Mouse (Mus musculus) midbrain, postnatal 0 days (tissue): Measurements from ENCODE around the gene Gramd1a. TPM values are rescaled to one million over a fixed set of nuclear protein-coding genes. Genes with fewer than 3 reads are reported as not detected.

Experiments
- ATAC-seq: fragments of 200-750 bp; cut with Nextera tagmentation; 2 replicates; pipeline ENCODE4 v1.8.0; 2017; ENCODE audit warnings: moderate number of reproducible peaks, mild to moderate bottlenecking, moderate TSS enrichment, moderate library complexity; ENCODE audit not compliant: low FRiP score
- DNase-seq: peaks from one replicate; pipeline ENCODE4 v3.0.0-alpha.2; 2015; ENCODE audit warnings: low spot score
- H3K27ac ChIP-seq: fragments of 300-500 bp; sonication (generic); 2 replicates; pipeline ENCODE4 v1.5.1; 2014; ENCODE audit warnings: low read depth, mild to moderate bottlenecking, low read length, mixed read lengths
- H3K27me3 ChIP-seq: fragments of 300-500 bp; sonication (generic); 2 replicates; pipeline ENCODE4 v1.6.1; 2014; ENCODE audit warnings: low read length, control low read depth, mixed read lengths; ENCODE audit not compliant: insufficient read depth
- H3K36me3 ChIP-seq: fragments of 300-500 bp; sonication (generic); 2 replicates; pipeline ENCODE4 v1.6.1; 2014; ENCODE audit warnings: low read length, control low read depth, mixed read lengths; ENCODE audit not compliant: insufficient read depth
- H3K4me1 ChIP-seq: fragments of 300-500 bp; sonication (generic); 2 replicates; pipeline ENCODE4 v1.6.1; 2014; ENCODE audit warnings: mild to moderate bottlenecking, control low read depth, antibody characterized with exemption, low read length, mixed read lengths; ENCODE audit not compliant: insufficient read depth
- H3K4me2 ChIP-seq: fragments of 300-500 bp; sonication (generic); 2 replicates; pipeline ENCODE4 v1.6.1; 2014; ENCODE audit warnings: low read depth, mild to moderate bottlenecking, low read length, mixed read lengths; ENCODE audit not compliant: poor library complexity, severe bottlenecking
- H3K4me3 ChIP-seq: fragments of 300-500 bp; sonication (generic); 2 replicates; pipeline ENCODE4 v1.5.1; 2014; ENCODE audit warnings: low read depth, mild to moderate bottlenecking, low read length, moderate library complexity
- H3K9ac ChIP-seq: fragments of 300-500 bp; sonication (generic); replicated peaks from 2 replicates; pipeline ENCODE4 v1.6.1; 2014; ENCODE audit warnings: mild to moderate bottlenecking, low read length, moderate library complexity, mixed read lengths; ENCODE audit not compliant: poor library complexity, severe bottlenecking
- H3K9me3 ChIP-seq: fragments of 300-500 bp; sonication (generic); 2 replicates; pipeline ENCODE4 v1.6.1; 2016; ENCODE audit warnings: low read length, control low read depth
- CTCF ChIP-seq: IDR thresholded peaks from 2 replicates; pipeline ENCODE4 v1.5.1; 2016; ENCODE audit warnings: antibody characterized with exemption, mild to moderate bottlenecking
- WGBS: fragments of 180-500 bp; shearing (Covaris S2); extraction: QIAGEN DNeasy Blood & Tissue Kit; methylation state at CpG from one replicate; pipeline ENCODE4 v1.1.7; 2014; 5-methylcytosine and 5-hydroxymethylcytosine counted together
- polyA plus RNA-seq: library from polyadenylated mRNA; unstranded; fragments of >200 nt; fragmentation: Nextera tagmentation; extraction: Ambion mirVana; gene quantifications from 2 replicates; pipeline ENCODE4 v1.2.1, GENCODE M21; 2015
- total RNA-seq: library from RNA; depleted of rRNA; stranded (reverse); fragments of >200 nt; gene quantifications from 2 replicates; pipeline ENCODE4 v1.2.3, GENCODE M21; 2014

The Gramd1a gene
- total and polyA plus RNA-seq, 2 experiments from 2014 or later = 160 to 270 TPM

DNA sequence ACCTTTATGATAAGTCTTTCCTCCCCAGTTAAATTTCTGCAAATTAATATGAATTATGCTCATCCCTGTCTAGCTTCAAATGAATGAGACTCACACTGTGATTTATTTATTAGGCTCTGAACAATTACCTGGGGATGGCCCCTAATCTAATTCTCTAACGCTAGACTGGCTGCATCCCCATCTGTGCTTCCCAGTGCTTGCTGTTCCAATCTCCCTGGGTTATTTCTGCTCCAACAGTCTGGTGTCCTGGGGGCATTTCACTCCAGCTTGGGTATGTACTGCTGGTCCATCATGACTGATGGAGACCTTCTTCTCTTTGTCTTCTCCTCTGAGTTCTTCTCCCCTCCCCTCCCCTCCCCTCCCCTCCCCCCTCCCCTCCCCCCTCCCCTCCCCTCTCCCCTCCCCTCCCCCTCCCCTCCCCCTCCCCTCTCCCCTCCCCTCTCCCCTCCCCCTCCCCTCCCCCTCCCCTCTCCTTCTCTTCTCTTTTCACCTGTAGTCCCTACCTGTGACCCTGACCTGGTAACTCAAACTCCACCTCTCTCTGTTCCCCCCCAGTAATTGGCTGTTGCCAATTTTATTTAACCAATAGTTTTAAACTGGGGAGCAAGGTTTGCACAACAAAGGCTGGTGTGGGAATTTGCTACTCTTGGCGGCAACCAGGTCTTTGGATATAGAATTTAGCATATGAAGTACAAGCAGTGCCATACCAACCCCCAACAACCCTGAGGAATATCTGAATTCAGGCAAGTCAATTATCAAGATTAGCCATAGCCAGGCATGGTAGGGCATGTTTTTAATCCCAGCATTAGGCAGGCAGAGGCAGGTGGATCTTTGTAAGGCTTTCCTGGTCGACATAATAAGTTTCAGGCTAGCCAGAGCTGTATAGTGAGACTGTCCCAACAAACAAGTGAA, 8.2 kb upstream of the Gramd1a start:
- Histone ChIP-seq H3K36me3 (no peaks in the 10 kb centered on the region), H3K4me1 (no peaks in the 10 kb centered on the region), H3K9me3 (no peaks in the 10 kb centered on the region), H3K9ac (no peak overlapping the region), H3K4me2 (no peak overlapping the region), H3K27ac (no peak overlapping the region), H3K27me3 (no peaks in the 10 kb centered on the region), H3K4me3 (no peak overlapping the region)
- no peak for ATAC-seq
- DNase-seq = no peak
- no peak for TF ChIP-seq CTCF
- WGBS = 59% methylated on average over 3 of the region's 3 CpGs

DNA sequence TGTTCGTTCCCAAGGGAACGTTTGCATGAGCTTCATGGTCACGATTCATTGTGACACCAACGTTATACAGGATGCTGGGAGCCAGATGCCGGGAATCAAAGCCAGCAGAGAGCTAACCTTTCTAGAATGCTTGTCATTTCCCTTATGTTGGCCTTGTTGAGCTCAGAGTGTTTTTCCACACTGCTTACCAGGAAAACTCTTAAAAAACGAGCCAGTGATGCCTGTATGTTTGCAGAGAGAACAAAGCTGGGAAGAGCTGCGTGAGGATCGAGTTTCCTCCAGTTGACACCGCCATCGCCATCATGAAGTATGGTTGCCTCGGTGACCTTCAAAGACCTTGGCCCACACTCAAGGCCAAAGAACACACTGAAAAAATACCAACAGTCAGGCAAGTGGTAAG, 6.6 kb upstream of the Gramd1a start:
- no peaks in the 10 kb centered on the region for H3K4me1 ChIP-seq
- no peak overlapping the region for H3K4me3 ChIP-seq
- 68% methylated on average over 11 of the region's 11 CpGs for WGBS
- H3K4me2 ChIP-seq = no peak overlapping the region
- H3K27ac ChIP-seq = no peak overlapping the region
- H3K27me3 ChIP-seq = no peaks in the 10 kb centered on the region
- DNase-seq = no peak
- H3K36me3 ChIP-seq = no peaks in the 10 kb centered on the region
- TF ChIP-seq CTCF = no peak
- no peaks in the 10 kb centered on the region for H3K9me3 ChIP-seq
- ATAC-seq = no peak
- no peak overlapping the region for H3K9ac ChIP-seq

DNA sequence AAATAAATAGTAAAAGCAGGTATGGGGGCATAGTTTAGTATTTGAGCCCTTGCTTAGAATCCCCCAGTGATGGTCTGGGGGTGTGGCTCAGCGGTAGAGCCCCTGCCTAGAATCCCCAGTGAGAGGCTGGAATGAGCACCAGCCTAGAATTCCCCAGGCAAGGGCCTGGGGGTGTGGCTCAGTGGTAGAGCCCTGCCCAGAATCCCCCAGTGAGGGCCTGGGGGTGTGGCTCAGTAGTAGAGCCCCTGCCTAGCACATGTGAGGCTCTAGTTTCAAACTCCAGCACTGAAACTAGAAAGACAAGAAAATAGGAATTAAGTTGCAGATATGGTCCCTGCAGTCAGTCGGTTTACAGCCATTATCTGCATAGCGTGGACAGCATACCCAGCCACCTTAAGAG, 6.1 kb upstream of the Gramd1a start:
- ATAC-seq (no peak), DNase-seq (no peak)
- H3K9me3 ChIP-seq = no peaks in the 10 kb centered on the region
- no peak overlapping the region for H3K9ac ChIP-seq
- no peaks in the 10 kb centered on the region for H3K4me1 ChIP-seq
- H3K4me2 ChIP-seq = no peak overlapping the region
- H3K27me3 ChIP-seq = no peaks in the 10 kb centered on the region
- 52% methylated on average over 3 of the region's 3 CpGs for whole genome bisulfite sequencing
- TF ChIP-seq CTCF = no peak
- H3K36me3 ChIP-seq = no peaks in the 10 kb centered on the region
- H3K27ac ChIP-seq = no peak overlapping the region
- H3K4me3 ChIP-seq = no peak overlapping the region

DNA sequence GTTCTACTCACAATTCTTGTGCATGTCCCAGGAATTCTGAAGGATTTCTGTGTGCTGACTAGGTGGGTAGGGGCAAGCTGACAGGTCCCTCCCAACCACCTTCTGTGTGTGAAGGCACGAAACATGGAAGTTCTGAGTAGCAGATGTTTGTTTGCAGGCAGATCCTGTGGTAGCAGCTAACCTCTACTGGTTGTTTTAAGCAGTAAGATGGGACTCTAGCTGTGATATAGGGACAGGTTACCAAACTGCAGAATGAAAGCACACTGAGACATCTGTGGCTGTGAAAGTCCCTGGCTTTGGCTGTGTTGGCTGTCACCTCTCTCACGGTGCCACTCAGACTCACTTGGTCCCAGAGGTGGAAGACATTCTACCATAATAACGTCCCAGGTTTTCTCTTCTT, 5.5 kb upstream of the Gramd1a start:
- Histone ChIP-seq H3K4me2 (no peak overlapping the region), H3K4me3 (no peak overlapping the region), H3K36me3 (no peaks in the 10 kb centered on the region), H3K27ac (no peak overlapping the region), H3K9me3 (no peaks in the 10 kb centered on the region), H3K9ac (no peak overlapping the region), H3K27me3 (no peaks in the 10 kb centered on the region), H3K4me1 (no peaks in the 10 kb centered on the region)
- no peak for TF ChIP-seq CTCF
- 83% methylated on average over 3 of the region's 3 CpGs for WGBS
- ATAC-seq = no peak
- no peak for DNase-seq

DNA sequence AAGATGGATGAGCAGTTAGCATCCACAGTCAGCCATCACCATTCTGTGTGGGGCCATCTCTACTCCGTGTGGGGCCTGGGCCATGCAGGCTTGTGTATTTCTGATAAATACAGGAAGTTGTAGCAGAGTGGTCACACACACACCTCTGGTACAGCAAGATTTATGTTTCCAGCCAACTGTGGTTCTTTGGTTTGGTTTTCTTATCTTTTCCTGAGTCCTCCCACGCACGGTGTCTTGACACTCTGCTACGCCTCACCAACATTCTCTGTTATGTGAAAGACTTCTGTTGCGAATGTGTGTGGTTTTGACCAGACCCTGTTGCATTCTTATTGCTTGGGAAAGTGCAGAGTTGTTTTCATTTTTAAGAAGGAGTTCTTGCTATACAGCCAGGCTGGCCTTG, 5.1 kb upstream of the Gramd1a start:
- DNase-seq (no peak), ATAC-seq (no peak)
- H3K4me1 ChIP-seq = no peaks in the 10 kb centered on the region
- no peak overlapping the region for H3K4me3 ChIP-seq
- no peak overlapping the region for H3K4me2 ChIP-seq
- TF ChIP-seq CTCF = no peak
- no peaks in the 10 kb centered on the region for H3K9me3 ChIP-seq
- WGBS = 93% methylated on average over 5 of the region's 5 CpGs
- H3K27me3 ChIP-seq = no peaks in the 10 kb centered on the region
- H3K27ac ChIP-seq = no peak overlapping the region
- H3K36me3 ChIP-seq = no peaks in the 10 kb centered on the region
- H3K9ac ChIP-seq = no peak overlapping the region
